Mouse (Mus musculus) heart, embryonic 11.5 days (tissue): ENCODE results near the gene P2rx6. TPM values are rescaled to one million over a fixed set of nuclear protein-coding genes. Genes with fewer than 3 reads are reported as not detected.
"Not testable (repeated sequence)": the region's sequence is repeated elsewhere in the genome, so short reads cannot be mapped to it uniquely, and the experiment has no call there.

ENCODE experiments used
- ATAC-seq: fragments of 200-750 bp; cut with Nextera tagmentation; replicated peaks from 2 replicates; pipeline ENCODE4 v1.8.0; 2017; ENCODE audit warnings: moderate library complexity; ENCODE audit not compliant: insufficient number of reproducible peaks, low FRiP score, low TSS enrichment
- H3K27ac ChIP-seq: fragments of 300-500 bp; sonication (generic); 2 replicates; pipeline ENCODE4 v1.5.1; 2014; ENCODE audit warnings: mild to moderate bottlenecking, low read depth, low read length
- H3K27me3 ChIP-seq: fragments of 300-500 bp; sonication (generic); 2 replicates; pipeline ENCODE4 v1.6.1; 2014; ENCODE audit warnings: mild to moderate bottlenecking, low read length, mixed read lengths; ENCODE audit not compliant: control insufficient read depth, insufficient read depth
- H3K36me3 ChIP-seq: fragments of 300-500 bp; sonication (generic); 2 replicates; pipeline ENCODE4 v1.6.1; 2014; ENCODE audit warnings: mild to moderate bottlenecking, low read length, moderate library complexity, mixed read lengths; ENCODE audit not compliant: control insufficient read depth, insufficient read depth
- H3K4me1 ChIP-seq: fragments of 300-500 bp; sonication (generic); 2 replicates; pipeline ENCODE4 v1.6.1; 2014; ENCODE audit warnings: low read length; ENCODE audit not compliant: control insufficient read depth, insufficient read depth
- H3K4me2 ChIP-seq: fragments of 300-500 bp; sonication (generic); 2 replicates; pipeline ENCODE4 v1.6.1; 2014; ENCODE audit warnings: mild to moderate bottlenecking, moderate library complexity
- H3K4me3 ChIP-seq: fragments of 300-500 bp; sonication (generic); 2 replicates; pipeline ENCODE4 v1.5.1; 2014; ENCODE audit warnings: low read depth, low read length
- H3K9ac ChIP-seq: fragments of 300-500 bp; sonication (generic); 2 replicates; pipeline ENCODE4 v1.6.1; 2014; ENCODE audit warnings: mild to moderate bottlenecking, low read depth, low read length, moderate library complexity
- H3K9me3 ChIP-seq: fragments of 300-500 bp; sonication (generic); replicated peaks from 2 replicates; pipeline ENCODE4 v1.6.1; 2016; ENCODE audit warnings: low read length; ENCODE audit not compliant: control insufficient read depth
- WGBS: fragments of 180-500 bp; shearing (Covaris S2); extraction: QIAGEN DNeasy Blood & Tissue Kit; methylation state at CpG from one replicate; pipeline ENCODE4 v1.1.7; 2014; ENCODE audit not compliant: insufficient replicate concordance; 5-methylcytosine and 5-hydroxymethylcytosine counted together
- polyA plus RNA-seq: library from polyadenylated mRNA; unstranded; fragments of >200 nt; fragmentation: Nextera tagmentation; extraction: Ambion mirVana; gene quantifications from 2 replicates; pipeline ENCODE4 v1.2.1, GENCODE M21; 2014

Gene P2rx6
- polyA plus RNA-seq, 1 experiment from 2014 or later, result 0.70 TPM

DNA sequence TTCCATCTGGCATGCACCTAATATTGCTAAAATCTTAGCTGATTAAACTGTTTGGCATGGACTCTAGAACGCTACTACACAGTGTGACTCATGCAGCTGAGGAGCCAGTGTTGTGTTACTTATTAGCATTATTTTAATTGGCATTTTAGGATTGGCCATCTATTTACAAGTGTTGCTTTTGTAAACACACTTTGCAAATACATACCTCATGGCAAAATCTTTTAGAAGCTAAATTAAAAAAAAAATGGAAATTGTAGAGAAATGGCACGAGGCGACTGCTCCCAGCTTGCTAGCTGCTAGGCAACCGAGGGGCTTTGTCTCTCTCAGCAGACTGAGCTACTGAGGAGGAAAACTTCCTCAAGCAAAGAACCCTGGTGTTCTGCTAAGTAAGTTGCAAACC lies 43.3 kb downstream of the P2rx6 start:
- H3K4me1 ChIP-seq, result no peaks in the 10 kb centered on the region
- H3K9ac ChIP-seq, result no peak overlapping the region
- H3K27ac ChIP-seq, result no peak overlapping the region
- no peaks in the 10 kb centered on the region for H3K9me3 ChIP-seq
- H3K36me3 ChIP-seq, result no peaks in the 10 kb centered on the region
- H3K27me3 ChIP-seq, result no peaks in the 10 kb centered on the region
- ATAC-seq, result no peak
- H3K4me3 ChIP-seq, result no peak overlapping the region
- no peak overlapping the region for H3K4me2 ChIP-seq
- 65% methylated on average over 4 of the region's 4 CpGs for WGBS

DNA sequence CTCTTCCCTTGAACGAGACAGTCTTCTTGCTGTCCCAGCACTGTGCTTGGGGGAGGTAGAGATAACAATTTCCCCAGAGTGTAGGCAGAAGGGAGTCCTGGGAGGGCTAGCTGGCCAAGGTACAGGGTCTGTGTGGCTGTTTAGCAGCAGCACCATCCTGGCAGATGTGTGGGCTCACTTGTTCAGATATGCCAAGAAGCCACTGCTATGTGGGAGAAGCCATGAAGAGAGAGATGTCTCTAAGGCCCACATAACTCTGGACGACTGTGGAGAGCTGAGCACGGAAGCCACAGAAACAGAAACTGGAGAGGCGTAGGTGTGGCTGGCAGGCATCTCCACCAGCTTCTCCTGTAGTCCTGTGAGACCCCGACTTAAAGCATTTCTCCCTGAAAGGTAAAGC lies 44.0 kb downstream of the P2rx6 start:
- no peaks in the 10 kb centered on the region for H3K36me3 ChIP-seq

DNA sequence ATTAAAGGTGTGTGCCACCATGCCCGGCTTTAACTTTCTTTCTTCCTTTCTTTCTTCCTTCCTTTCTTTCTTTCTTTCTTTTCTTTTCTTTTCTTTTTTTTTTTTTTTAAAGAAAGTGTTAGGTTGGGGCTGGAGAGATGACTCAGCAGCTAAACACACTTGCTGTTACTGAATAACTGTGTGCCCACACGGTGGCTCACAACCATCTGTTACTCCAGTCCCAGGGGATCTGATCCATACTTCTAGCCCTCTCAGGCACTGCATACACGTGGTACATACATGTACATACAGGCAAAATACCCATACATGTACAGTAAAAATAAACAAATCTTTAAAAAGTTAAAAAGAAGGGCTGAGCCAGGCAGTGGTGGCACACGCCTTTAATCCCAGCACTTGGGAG lies 49.7 kb downstream of the P2rx6 start:
- H3K9me3 ChIP-seq, result no peaks in the 10 kb centered on the region
- H3K4me1 ChIP-seq, result no peaks in the 10 kb centered on the region
- no peak overlapping the region for H3K27ac ChIP-seq
- no peaks in the 10 kb centered on the region for H3K36me3 ChIP-seq
- no peak for ATAC-seq
- H3K27me3 ChIP-seq, result no peaks in the 10 kb centered on the region
- H3K9ac ChIP-seq, result no peak overlapping the region
- H3K4me3 ChIP-seq, result no peak overlapping the region
- WGBS, result 70% methylated on average over 4 of the region's 4 CpGs
- no peak overlapping the region for H3K4me2 ChIP-seq

More for the DNA sequence above, 44.0 kb downstream of the P2rx6 start:
- WGBS, result 64% methylated on average over 5 of the region's 5 CpGs
- no peaks in the 10 kb centered on the region for H3K9me3 ChIP-seq
- H3K4me1 ChIP-seq, result no peaks in the 10 kb centered on the region
- H3K9ac ChIP-seq, result no peak overlapping the region
- H3K27ac ChIP-seq, result no peak overlapping the region
- no peak overlapping the region for H3K4me2 ChIP-seq
- H3K4me3 ChIP-seq, result no peak overlapping the region
- H3K27me3 ChIP-seq, result no peaks in the 10 kb centered on the region
- ATAC-seq, result no peak

DNA sequence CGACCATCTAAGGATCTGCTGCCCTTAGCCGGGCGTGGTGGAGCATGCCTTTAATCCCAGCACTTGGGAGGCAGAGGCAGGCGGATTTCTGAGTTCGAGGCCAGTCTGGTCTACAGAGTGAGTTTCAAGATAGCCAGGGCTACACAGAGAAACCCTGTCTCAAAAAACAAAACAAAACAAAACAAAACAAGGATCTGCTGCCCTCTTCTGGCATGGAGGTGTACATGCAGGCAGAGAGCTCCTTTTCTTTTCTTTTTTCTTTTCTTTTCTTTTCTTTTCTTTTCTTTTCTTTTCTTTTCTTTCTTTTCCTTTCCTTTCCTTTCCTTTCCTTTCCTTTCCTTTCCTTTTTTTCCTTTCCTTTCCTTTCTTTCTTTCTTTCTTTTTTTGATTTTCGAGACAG lies 53.1 kb downstream of the P2rx6 start:
- not testable (repeated sequence) for H3K4me2 ChIP-seq, H3K4me1 ChIP-seq, H3K9me3 ChIP-seq, ATAC-seq, H3K4me3 ChIP-seq, H3K36me3 ChIP-seq, H3K9ac ChIP-seq, H3K27me3 ChIP-seq, H3K27ac ChIP-seq
- WGBS, result 85% methylated on average over 6 of the region's 6 CpGs

DNA sequence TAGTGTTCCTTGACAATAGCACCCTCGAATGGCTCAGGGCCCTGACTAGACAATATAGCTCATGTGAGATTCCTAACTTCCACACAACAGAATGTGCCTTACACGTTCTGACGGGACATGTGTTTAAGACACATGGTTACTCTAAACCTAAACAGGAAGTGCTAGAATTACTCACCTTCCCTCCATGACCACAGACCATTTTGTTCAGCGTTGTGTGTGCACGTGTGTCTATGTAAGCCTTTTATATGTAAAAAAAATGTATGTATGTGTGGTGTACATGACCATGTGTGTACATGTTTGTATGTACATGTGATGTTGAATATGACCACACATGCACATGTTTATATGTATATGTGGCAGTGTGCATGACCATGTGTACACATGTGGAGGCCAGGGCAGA lies 54.5 kb downstream of the P2rx6 start:
- no peak for ATAC-seq
- Histone ChIP-seq H3K9ac (no peak overlapping the region), H3K27ac (no peak overlapping the region), H3K4me3 (no peak overlapping the region), H3K36me3 (no peaks in the 10 kb centered on the region), H3K9me3 (no peaks in the 10 kb centered on the region), H3K4me2 (no peak overlapping the region), H3K27me3 (no peaks in the 10 kb centered on the region), H3K4me1 (peaks cover 7% of the 10 kb centered on the region; the same call in 1 of the 2 replicates)
- 75% methylated on average over 5 of the region's 5 CpGs for WGBS

DNA sequence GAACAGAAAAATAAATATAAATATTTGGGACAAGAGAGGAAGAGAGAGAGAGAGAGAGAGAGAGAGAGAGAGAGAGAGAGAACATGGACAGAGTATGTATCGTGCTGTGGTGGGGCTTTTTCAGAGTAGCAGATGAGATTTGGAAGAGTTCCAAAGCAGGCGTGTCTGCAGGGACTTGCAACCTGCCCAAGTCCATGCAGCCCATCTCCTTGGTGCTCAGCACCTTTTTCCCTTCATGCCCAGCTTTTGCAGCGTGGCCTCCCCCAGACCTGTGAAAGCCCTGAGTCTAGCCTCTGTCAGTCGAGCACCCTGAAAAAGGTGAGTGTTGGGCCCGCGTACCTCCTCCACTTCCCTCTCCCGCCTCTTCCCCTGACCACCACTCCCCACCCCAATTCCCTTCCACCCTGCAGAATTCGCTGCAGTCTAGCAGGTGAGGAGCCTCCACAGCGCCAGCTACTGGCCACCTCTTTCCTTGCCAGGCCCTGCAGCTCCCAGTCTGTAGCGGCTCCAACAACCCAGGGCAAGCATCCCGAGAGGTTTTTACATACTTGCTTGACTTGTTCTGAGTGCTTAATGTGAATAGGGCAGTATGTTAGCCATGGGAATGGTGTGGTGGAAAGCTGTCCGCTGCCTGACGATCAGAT lies 56.4 kb downstream of the P2rx6 start:
- Histone ChIP-seq H3K27me3 (no peaks in the 10 kb centered on the region), H3K9me3 (no peaks in the 10 kb centered on the region), H3K27ac (no peak overlapping the region), H3K36me3 (no peaks in the 10 kb centered on the region), H3K9ac (no peak overlapping the region), H3K4me3 (no peak overlapping the region), H3K4me1 (peaks cover 7% of the 10 kb centered on the region; the same call in 1 of the 2 replicates), H3K4me2 (no peak overlapping the region; the same call in 1 of the 2 replicates)
- 17% methylated on average over 13 of the region's 13 CpGs for WGBS
- ATAC-seq, result peak; percentile 46; the same call in 1 of the 2 replicates

DNA sequence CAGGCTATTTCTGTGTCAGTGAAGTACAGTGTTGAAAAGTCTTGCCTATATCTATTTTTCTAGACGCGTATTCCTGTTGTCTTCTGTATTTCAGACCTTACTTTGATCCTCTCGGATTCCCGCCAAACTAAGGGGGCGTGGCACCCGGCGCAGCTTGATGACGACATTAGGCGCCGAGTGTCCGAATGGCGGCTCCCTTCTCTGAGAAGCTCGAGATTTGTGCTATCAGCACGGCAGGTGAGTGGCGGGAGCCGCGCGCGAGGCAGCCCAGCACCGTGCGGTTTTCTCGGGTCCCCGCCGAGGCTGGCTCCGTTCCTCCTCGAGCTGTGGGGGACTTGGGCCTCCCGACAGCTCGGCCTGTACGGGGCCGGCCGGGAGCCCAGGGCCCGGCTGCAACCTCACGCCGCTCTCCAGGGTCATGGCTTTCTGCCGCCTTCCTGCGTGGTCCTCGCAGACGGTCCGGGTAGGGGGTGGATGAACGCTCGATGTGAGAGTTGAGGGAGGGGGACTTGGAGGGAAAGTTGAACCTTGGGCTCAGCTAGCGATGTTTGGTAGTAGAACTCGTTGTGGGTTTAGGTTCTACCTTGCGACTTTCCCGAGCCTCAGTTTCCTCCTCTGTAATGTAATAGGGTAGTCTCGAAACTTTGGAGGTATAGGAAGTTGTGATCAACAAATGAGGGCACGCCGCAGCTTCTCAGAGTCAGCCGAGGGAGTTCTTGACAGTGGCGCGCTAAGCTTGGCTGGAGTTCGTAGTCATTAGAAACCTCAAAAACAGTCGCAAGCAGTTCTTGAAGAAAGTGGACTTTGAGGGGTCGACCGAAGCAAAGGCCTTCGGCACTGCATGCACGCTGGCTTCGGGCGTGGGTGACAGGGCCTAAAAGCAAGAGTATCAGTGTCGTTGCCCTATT lies 57.8 kb downstream of the P2rx6 start, which contains the start of gene Smpd4:
Gene Smpd4, plus strand, starts transcription at position 157 of the 908 bp plus-strand sequence.
- peak; percentile 65 for ATAC-seq
- Histone ChIP-seq H3K4me3 (peak within 1 kb of the TSS; percentile 85), H3K27ac (no peak within 1 kb of the TSS), H3K4me2 (peak within 1 kb of the TSS; percentile 77), H3K9ac (peak within 1 kb of the TSS; percentile 90), H3K9me3 (no peaks in the 10 kb centered on the region), H3K4me1 (peaks cover 7% of the 10 kb centered on the region; the same call in 1 of the 2 replicates), H3K27me3 (no peaks in the 10 kb centered on the region), H3K36me3 (no peaks in the 10 kb centered on the region)
- WGBS, result 3% methylated on average over 60 of the region's 60 CpGs

DNA sequence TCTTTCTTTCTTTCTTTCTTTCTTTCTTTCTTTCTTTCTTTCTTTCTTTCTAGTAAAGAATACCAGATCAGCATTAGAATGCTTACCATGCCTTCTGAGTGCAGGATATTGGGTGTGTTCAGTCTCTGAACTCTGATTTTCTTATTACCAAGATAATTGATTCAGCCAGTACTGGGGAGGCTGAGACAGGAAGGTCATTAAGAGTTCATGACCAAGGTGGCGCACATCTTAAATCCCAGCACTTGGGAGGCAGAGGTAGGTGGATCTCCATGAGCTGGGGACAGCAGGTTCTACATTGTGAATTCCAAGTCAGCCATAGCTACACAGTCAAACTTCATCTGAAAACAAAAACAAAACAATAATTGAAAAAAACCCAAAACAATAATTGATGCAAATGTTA lies 60.3 kb downstream of the P2rx6 start:
- H3K4me3 ChIP-seq, result no peak overlapping the region
- H3K4me1 ChIP-seq, result peaks cover 7% of the 10 kb centered on the region; the same call in 1 of the 2 replicates
- no peak overlapping the region for H3K27ac ChIP-seq
- H3K27me3 ChIP-seq, result no peaks in the 10 kb centered on the region
- 81% methylated on average over 1 of the region's 1 CpGs for WGBS
- no peak overlapping the region for H3K9ac ChIP-seq
- no peak for ATAC-seq
- H3K9me3 ChIP-seq, result no peaks in the 10 kb centered on the region
- peaks cover 12% of the 10 kb centered on the region for H3K36me3 ChIP-seq
- no peak overlapping the region for H3K4me2 ChIP-seq
